Mouse (Mus musculus) bone marrow macrophage, adult 2 months (primary cell): Measurements from ENCODE around the gene Bod1l. TPM values are rescaled to one million over a fixed set of nuclear protein-coding genes. Genes with fewer than 3 reads are reported as not detected.
A peak's percentile ranks its signal among the peaks of the same experiment; 100 is the strongest.

Experiments
- H3K27ac ChIP-seq: 2 replicates; pipeline ENCODE4 v1.5.1; 2012; ENCODE audit warnings: low read depth, low read length; ENCODE audit not compliant: insufficient read depth
- H3K4me1 ChIP-seq: 2 replicates; pipeline ENCODE4 v1.6.1; 2012; ENCODE audit warnings: low read length; ENCODE audit not compliant: control insufficient read depth, insufficient read depth
- H3K4me3 ChIP-seq: 2 replicates; pipeline ENCODE4 v1.5.1; 2012; ENCODE audit warnings: mild to moderate bottlenecking, low read length, moderate library complexity; ENCODE audit not compliant: insufficient read depth
- CTCF ChIP-seq: IDR thresholded peaks from 2 replicates; pipeline ENCODE4 v1.5.1; 2012; ENCODE audit warnings: low read depth, mild to moderate bottlenecking, low read length, moderate library complexity
- POLR2A ChIP-seq: IDR thresholded peaks from 2 replicates; pipeline ENCODE4 v1.6.1; 2012; ENCODE audit warnings: mild to moderate bottlenecking, low read depth, low read length, borderline replicate concordance
- polyA plus RNA-seq: library from polyadenylated mRNA; stranded (reverse); fragments of >200 nt; gene quantifications from 2 replicates; pipeline ENCODE4 v1.2.4, GENCODE M21; 2012; ENCODE audit not compliant: missing spikeins, insufficient read depth, insufficient read length

Gene Bod1l
- polyA plus RNA-seq, 1 experiment: 25.0 TPM

DNA sequence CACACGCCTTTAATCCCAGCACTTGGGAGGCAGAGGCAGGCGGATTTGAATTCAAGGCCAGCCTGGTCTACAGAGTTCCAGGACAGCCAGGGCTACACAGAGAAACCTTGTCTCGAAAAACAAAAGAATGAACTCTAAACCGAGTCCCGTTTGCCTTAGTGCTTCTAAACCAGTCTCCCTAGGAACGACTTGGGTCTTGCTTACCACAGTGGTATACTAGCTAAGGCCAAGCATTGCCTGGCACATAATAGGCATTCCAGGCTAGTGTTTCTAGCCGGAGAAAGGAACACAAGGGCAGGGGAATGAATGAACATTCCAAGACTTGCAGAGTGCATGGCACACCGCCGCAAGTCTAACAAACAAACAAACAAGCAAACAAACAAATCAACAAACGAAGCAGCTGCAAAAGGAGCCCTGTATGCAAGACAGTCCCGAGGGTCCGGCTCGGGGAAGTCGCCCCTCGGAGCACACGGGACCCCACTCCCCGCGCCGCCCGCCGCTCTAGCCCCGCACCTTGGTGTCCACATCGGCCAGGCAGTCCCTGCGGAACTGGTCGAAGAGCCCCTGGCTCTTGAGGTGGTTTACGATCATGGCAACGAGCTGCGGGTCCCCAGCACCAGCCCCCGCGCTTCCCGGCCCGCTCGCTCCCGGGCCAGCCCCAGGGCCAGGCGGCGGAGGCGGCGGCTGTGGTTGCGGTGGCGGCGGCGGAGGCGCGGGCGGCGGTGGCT lies 532 bp downstream of the Bod1l start:
- Histone ChIP-seq H3K4me1 (peaks cover 7% of the 10 kb centered on the region), H3K27ac (peak overlapping the region; percentile 16), H3K4me3 (peak overlapping the region; percentile 58)
- TF ChIP-seq POLR2A (no peak), CTCF (no peak)

DNA sequence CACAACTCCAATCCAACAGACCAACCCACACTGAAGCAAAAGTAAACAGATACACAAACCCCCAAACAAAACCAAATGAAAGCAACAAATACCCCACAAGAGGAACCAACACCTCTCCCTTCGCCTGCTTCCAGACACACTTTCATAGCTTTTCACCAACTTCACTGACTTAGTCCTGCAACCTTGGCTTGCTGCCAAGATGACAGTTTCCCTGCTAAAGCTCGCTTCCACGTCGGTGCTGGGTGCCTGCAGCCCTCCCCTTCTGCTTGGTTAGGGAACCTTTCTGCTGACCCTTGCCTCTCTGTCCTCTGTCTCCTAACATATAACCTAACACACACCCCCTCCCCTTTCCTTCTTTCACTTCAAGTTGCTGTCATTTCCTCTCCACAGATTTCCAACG lies 1.4 kb downstream of the Bod1l start:
- Histone ChIP-seq H3K4me3 (peak overlapping the region; percentile 58), H3K27ac (peak overlapping the region; percentile 27), H3K4me1 (peaks cover 12% of the 10 kb centered on the region)
- TF ChIP-seq CTCF (no peak), POLR2A (no peak)

DNA sequence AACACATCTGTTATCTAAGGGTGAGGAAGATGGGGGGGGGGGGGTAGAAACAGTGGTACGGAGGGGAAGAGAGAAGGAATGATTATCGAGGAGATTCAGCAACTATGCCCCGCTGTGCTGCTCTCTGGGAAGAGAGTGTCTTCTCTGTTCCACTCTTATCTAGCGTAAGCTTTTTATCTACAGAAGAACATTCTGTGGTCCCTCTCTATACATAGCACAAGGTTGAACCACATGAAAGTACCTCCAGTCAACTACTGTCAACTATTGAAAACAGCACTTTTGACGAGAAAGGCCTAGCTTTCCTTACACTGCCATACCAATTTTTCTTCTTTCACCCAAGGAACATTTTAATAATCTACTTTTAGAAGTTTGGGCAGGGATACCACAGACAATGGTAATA lies 2.4 kb downstream of the Bod1l start:
- Histone ChIP-seq H3K27ac (no peak overlapping the region), H3K4me3 (no peak overlapping the region), H3K4me1 (peaks cover 12% of the 10 kb centered on the region)
- TF ChIP-seq POLR2A (no peak), CTCF (no peak)

DNA sequence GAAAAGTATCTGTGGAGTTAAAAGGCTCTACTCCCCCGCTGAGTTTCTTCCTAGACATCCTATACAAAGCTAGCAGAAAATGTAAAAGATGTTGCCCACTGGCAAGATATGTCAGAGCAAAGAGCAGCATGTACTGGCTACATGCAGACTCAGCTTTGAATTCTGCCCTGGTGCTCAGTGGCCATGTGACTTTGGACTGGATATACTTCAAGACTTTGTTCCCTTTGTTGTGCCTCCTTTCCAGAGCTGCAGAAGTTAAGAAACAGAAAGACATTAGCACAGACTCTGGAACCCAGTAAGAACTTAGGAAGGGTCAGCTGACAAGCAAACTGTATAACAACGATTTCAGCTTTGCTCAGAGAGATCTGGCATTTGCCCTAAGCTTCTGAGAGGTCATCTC lies 14.0 kb downstream of the Bod1l start:
- peaks cover 4% of the 10 kb centered on the region for H3K4me1 ChIP-seq
- H3K27ac ChIP-seq: no peak overlapping the region
- H3K4me3 ChIP-seq: no peak overlapping the region
- TF ChIP-seq POLR2A: no peak
- no peak for TF ChIP-seq CTCF

- Histone ChIP-seq H3K4me3 (no peak overlapping the region), H3K4me1 (peaks cover 21% of the 10 kb centered on the region), H3K27ac (0 out of 2 replicates have a peak overlapping the region, but pooled peaks have one; percentile 4)
- TF ChIP-seq POLR2A (no peak), CTCF (no peak)
Measured at GRCm38 (mm10) chr5:41821158-41821557, 23.0 kb downstream of the Bod1l start.

DNA sequence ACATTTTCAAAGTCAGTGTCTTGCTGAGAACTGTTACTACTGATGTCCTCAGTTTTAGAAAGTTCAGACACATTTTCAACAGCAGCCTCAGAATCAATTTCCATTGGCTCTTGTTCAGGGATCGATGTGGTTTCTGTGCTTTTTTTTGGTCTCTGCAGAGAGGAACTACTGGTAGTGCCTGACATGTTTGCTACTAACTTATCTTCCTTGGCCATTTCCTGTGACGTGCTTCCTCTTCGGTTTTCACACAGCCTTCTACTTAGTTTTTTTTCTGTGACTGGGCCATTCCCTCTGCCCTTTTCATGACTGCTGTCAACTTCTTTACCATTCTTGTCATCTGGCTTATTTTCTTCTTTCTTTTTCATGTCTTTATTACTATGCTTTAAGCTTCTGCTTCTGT lies 23.6 kb downstream of the Bod1l start:
- H3K4me3 ChIP-seq: no peak overlapping the region
- H3K4me1 ChIP-seq: peaks cover 21% of the 10 kb centered on the region
- H3K27ac ChIP-seq: peak overlapping the region; percentile 14; the same call in 1 of the 2 replicates
- TF ChIP-seq POLR2A: no peak
- TF ChIP-seq CTCF: no peak

DNA sequence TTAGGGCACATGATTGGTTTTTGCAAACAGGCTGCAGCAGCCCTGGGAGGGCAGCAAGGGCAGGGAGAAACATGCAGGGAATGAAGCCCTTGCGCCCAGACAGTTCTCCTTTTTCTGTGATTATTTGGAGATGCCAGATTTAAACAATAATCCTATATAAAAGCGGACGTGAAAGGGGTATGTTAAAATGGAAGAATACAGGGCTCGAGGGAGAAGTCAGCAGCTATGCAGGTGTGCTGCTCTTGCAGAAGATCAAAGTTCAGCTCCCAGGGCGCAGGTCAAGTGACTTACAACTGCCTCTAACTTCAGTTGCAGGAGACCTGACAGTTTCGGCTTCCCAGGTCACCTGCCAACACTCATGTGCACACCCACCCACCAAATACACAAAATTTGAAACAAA lies 31.6 kb downstream of the Bod1l start:
- Histone ChIP-seq H3K4me3 (no peak overlapping the region), H3K4me1 (peaks cover 2% of the 10 kb centered on the region; the same call in 1 of the 2 replicates), H3K27ac (no peak overlapping the region)
- TF ChIP-seq POLR2A (no peak), CTCF (no peak)

GRCm38 (mm10) chr5:41811279-41811678 lies 32.8 kb downstream of the Bod1l start:
- no peak for TF ChIP-seq CTCF
- TF ChIP-seq POLR2A: no peak
- Histone ChIP-seq H3K4me1 (no peaks in the 10 kb centered on the region), H3K4me3 (no peak overlapping the region), H3K27ac (no peak overlapping the region)

DNA sequence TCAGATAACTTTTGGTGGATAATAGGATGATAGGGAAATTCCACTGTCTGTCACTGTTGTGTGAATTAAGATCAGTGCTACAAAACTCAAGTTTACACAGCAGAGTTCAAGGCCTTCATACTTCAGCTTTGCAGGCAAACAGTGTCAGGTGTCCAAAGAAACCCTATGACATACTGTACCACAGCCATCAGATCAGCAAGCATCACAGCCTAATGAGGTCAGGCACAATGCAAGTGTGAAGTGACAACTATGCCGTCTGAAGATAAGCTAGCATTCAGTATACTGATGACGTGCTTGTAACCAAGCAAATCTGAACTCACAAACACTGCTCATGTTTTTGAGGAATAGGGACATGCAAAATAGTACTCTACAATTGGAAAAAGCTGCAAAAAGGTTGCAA lies 36.7 kb downstream of the Bod1l start:
- no peak for TF ChIP-seq CTCF
- TF ChIP-seq POLR2A: no peak
- Histone ChIP-seq H3K4me3 (no peak overlapping the region), H3K27ac (no peak overlapping the region), H3K4me1 (no peaks in the 10 kb centered on the region)

GRCm38 (mm10) chr5:41806176-41806575 lies 37.9 kb downstream of the Bod1l start:
- Histone ChIP-seq H3K4me1 (no peaks in the 10 kb centered on the region), H3K4me3 (no peak overlapping the region), H3K27ac (no peak overlapping the region)
- TF ChIP-seq POLR2A (no peak), CTCF (no peak)
